Mouse (Mus musculus): ENCODE results near the gene Rbmx. TPM values are rescaled to one million over a fixed set of nuclear protein-coding genes. Genes with fewer than 3 reads are reported as not detected.

The Rbmx gene
- 73.4 and 84.1 TPM in 2 replicates for polyA plus RNA-seq (2015; fragmentation: Nextera tagmentation; extraction: Ambion mirVana)

GRCm38 (mm10) chrX:57392367-57393246 is at the start of gene Rbmx:
Rbmx (minus strand) TSS chrX:57393036.

GRCm38 (mm10) chrX:57408769-57409168 is 15.9 kb upstream of the Rbmx start, which contains the start of gene Gm364:
Gm364 (plus strand) TSS chrX:57409154.

GRCm38 (mm10) chrX:57338371-57339211 is 54.2 kb downstream of the Rbmx start, which contains the start of gene Arhgef6:
Arhgef6 (minus strand) TSS chrX:57338729.

Other genes starting within 250 kb of the Rbmx start
- not detected in 2 replicates for gene Cd40lg, start 180.9 kb downstream of the Rbmx start, polyA plus RNA-seq (2015; fragmentation: Nextera tagmentation; extraction: Ambion mirVana)
- gene Arhgef6, start 54.3 kb downstream of the Rbmx start, polyA plus RNA-seq (2015; fragmentation: Nextera tagmentation; extraction: Ambion mirVana) = 5.0 and 5.6 TPM in 2 replicates
- not detected in 2 replicates for gene Gm364, start 16.1 kb upstream of the Rbmx start, polyA plus RNA-seq (2015; fragmentation: Nextera tagmentation; extraction: Ambion mirVana)
- gene Gpr101, start 110.7 kb upstream of the Rbmx start, polyA plus RNA-seq (2015; fragmentation: Nextera tagmentation; extraction: Ambion mirVana) = 1.2 TPM in 2 replicates